Mouse (Mus musculus) lung, postnatal 0 days (tissue): ENCODE results near the gene Pnmal1. TPM values are rescaled to one million over a fixed set of nuclear protein-coding genes. Genes with fewer than 3 reads are reported as not detected.

Experiments
- ATAC-seq: fragments of 200-750 bp; cut with Nextera tagmentation; 2 replicates; pipeline ENCODE4 v1.8.0; 2017; ENCODE audit warnings: moderate library complexity
- DNase-seq: peaks from one replicate; pipeline ENCODE4 v3.0.0-alpha.2; 2016; ENCODE audit warnings: low spot score
- H3K27ac ChIP-seq: fragments of 300-500 bp; sonication (generic); 2 replicates; pipeline ENCODE4 v1.5.1; 2014; ENCODE audit warnings: antibody characterized with exemption, mild to moderate bottlenecking, low read length, mixed read lengths
- H3K27me3 ChIP-seq: fragments of 300-500 bp; sonication (generic); replicated peaks from 2 replicates; pipeline ENCODE4 v1.6.1; 2014; ENCODE audit warnings: low read length, mixed read lengths; ENCODE audit not compliant: insufficient read depth
- H3K36me3 ChIP-seq: fragments of 300-500 bp; sonication (generic); 2 replicates; pipeline ENCODE4 v1.6.1; 2014; ENCODE audit warnings: low read length, mixed read lengths; ENCODE audit not compliant: insufficient read depth
- H3K4me1 ChIP-seq: fragments of 300-500 bp; sonication (generic); 2 replicates; pipeline ENCODE4 v1.6.1; 2014; ENCODE audit warnings: antibody characterized with exemption, low read depth, low read length, mixed read lengths; ENCODE audit not compliant: insufficient read depth
- H3K4me2 ChIP-seq: fragments of 300-500 bp; sonication (generic); replicated peaks from 2 replicates; pipeline ENCODE4 v1.6.1; 2014; ENCODE audit warnings: low read depth, mild to moderate bottlenecking, low read length, moderate library complexity, mixed read lengths
- H3K4me3 ChIP-seq: fragments of 300-500 bp; sonication (generic); 2 replicates; pipeline ENCODE4 v1.5.1; 2014; ENCODE audit warnings: low read depth, low read length
- H3K9ac ChIP-seq: fragments of 300-500 bp; sonication (generic); replicated peaks from 2 replicates; pipeline ENCODE4 v1.6.1; 2014; ENCODE audit warnings: low read depth, mild to moderate bottlenecking
- H3K9me3 ChIP-seq: fragments of 300-500 bp; sonication (generic); 2 replicates; pipeline ENCODE4 v1.6.1; 2016; ENCODE audit warnings: low read length, mixed read lengths
- CTCF ChIP-seq: IDR thresholded peaks from 2 replicates; pipeline ENCODE4 v1.5.1; 2016; ENCODE audit warnings: antibody characterized with exemption, mild to moderate bottlenecking
- EP300 ChIP-seq: IDR thresholded peaks from 2 replicates; pipeline ENCODE4 v1.6.1; 2016; ENCODE audit warnings: antibody characterized with exemption, mild to moderate bottlenecking, control low read depth
- WGBS: fragments of 180-500 bp; shearing (Covaris S2); extraction: QIAGEN DNeasy Blood & Tissue Kit; methylation state at CpG from one replicate; pipeline ENCODE4 v1.1.7; 2014; 5-methylcytosine and 5-hydroxymethylcytosine counted together
- polyA plus RNA-seq: library from polyadenylated mRNA; unstranded; fragments of >200 nt; fragmentation: Nextera tagmentation; extraction: Ambion mirVana; gene quantifications from 2 replicates; pipeline ENCODE4 v1.2.1, GENCODE M21; 2015

Pnmal1 gene
- polyA plus RNA-seq, 1 experiment from 2014 or later, result not detected

GRCm38 (mm10) chr7:16968414-16968813, 8.9 kb downstream of the Pnmal1 start:
- Histone ChIP-seq H3K36me3 (no peaks in the 10 kb centered on the region), H3K4me3 (no peak overlapping the region), H3K9me3 (no peaks in the 10 kb centered on the region), H3K4me2 (no peak overlapping the region), H3K9ac (no peak overlapping the region), H3K27me3 (no peaks in the 10 kb centered on the region), H3K27ac (no peak overlapping the region), H3K4me1 (no peaks in the 10 kb centered on the region)
- 80% methylated on average over 6 of the region's 6 CpGs for WGBS
- no peak for ATAC-seq
- DNase-seq, result no peak
- no peak for TF ChIP-seq EP300
- no peak for TF ChIP-seq CTCF

DNA sequence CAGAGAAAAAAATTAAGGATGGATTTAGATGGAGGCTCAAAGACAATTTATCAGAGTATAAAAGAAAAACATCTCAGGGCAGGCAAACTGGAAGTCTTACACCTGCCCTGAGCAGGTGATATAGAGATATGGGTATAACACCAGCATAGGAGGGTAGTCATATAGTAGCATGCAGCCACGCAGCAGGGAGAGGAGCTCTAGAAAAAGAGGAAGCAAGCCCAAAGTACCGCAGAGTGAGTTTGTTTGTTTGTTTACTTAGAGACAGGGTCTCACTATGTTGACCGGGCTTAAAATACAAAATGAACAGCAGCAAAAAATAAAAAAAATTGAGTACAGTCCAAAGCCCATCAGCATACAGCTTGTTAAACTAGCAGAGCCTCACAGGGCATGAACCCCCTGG, 11.7 kb downstream of the Pnmal1 start:
- ATAC-seq, result no peak
- Histone ChIP-seq H3K9me3 (no peaks in the 10 kb centered on the region), H3K4me2 (no peak overlapping the region), H3K4me1 (no peaks in the 10 kb centered on the region), H3K4me3 (no peak overlapping the region), H3K27ac (no peak overlapping the region), H3K36me3 (no peaks in the 10 kb centered on the region), H3K27me3 (no peaks in the 10 kb centered on the region), H3K9ac (no peak overlapping the region)
- DNase-seq, result peak; percentile 39
- TF ChIP-seq EP300 (no peak), CTCF (no peak)
- WGBS, result 51% methylated on average over 3 of the region's 3 CpGs

GRCm38 (mm10) chr7:16974018-16974417, 14.5 kb downstream of the Pnmal1 start:
- Histone ChIP-seq H3K27ac (no peak overlapping the region), H3K9ac (no peak overlapping the region), H3K27me3 (no peaks in the 10 kb centered on the region), H3K9me3 (no peaks in the 10 kb centered on the region), H3K4me2 (no peak overlapping the region), H3K4me3 (no peak overlapping the region), H3K4me1 (peaks cover 3% of the 10 kb centered on the region; the same call in 1 of the 2 replicates), H3K36me3 (no peaks in the 10 kb centered on the region)
- ATAC-seq (peak; percentile 97), DNase-seq (peak; percentile 95)
- TF ChIP-seq EP300, result peak; percentile 80
- no peak for TF ChIP-seq CTCF
- 34% methylated on average over 6 of the region's 6 CpGs for WGBS

DNA sequence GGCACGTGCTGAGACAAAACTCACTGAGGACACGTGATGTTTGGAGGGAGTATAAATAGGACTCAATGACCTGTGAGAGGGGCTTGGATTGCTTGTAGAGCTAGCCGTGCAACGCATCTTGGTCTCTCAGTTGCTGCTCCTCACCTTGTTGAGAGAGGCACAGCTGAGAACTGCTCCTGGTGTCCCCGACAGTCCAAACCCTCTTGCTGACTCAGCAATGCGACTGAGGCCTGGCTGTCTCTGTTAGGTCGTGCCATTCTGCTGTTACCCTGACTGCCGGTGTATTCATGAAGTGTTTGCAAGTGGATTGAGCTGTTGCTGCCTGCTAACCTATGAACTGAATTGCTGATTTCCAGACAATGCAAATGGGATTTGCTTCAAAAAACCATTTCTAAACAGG, 16.8 kb downstream of the Pnmal1 start:
- H3K4me2 ChIP-seq, result no peak overlapping the region
- H3K9ac ChIP-seq, result no peak overlapping the region
- peaks cover 3% of the 10 kb centered on the region; the same call in 1 of the 2 replicates for H3K4me1 ChIP-seq
- no peaks in the 10 kb centered on the region for H3K36me3 ChIP-seq
- H3K4me3 ChIP-seq, result no peak overlapping the region
- no peaks in the 10 kb centered on the region for H3K9me3 ChIP-seq
- DNase-seq (no peak), ATAC-seq (no peak)
- H3K27ac ChIP-seq, result no peak overlapping the region
- WGBS, result 44% methylated on average over 8 of the region's 8 CpGs
- TF ChIP-seq EP300 (no peak), CTCF (no peak)
- H3K27me3 ChIP-seq, result no peaks in the 10 kb centered on the region

- no peak overlapping the region for H3K9ac ChIP-seq
- no peak overlapping the region for H3K4me3 ChIP-seq
- H3K4me1 ChIP-seq, result peaks cover 3% of the 10 kb centered on the region; the same call in 1 of the 2 replicates
- no peaks in the 10 kb centered on the region for H3K9me3 ChIP-seq
- DNase-seq, result no peak
- H3K27me3 ChIP-seq, result no peaks in the 10 kb centered on the region
- no peak overlapping the region for H3K4me2 ChIP-seq
- 63% methylated on average over 6 of the region's 6 CpGs for WGBS
- no peak for ATAC-seq
- TF ChIP-seq EP300, result no peak
- no peak for TF ChIP-seq CTCF
- no peaks in the 10 kb centered on the region for H3K36me3 ChIP-seq
- H3K27ac ChIP-seq, result no peak overlapping the region
Observed at GRCm38 (mm10) chr7:16978173-16978572, 18.7 kb downstream of the Pnmal1 start.

DNA sequence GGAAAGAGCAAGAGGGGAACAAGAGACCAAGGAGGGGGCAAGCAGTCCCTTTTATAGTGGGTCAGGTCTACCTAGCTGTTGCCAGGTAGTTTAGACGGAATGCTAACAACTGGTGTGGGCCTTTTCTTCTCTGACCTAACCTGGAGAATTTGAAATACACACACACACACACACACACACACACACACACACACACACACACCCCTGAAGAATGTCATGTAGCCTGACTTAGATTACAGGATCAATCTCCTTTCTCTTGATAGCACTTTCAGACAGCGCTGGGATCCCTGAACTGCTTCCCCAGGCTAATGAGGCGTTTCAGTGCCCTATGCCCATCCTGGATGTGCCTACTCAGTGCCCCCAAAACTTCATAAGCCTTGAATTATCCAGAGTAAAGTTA, 19.1 kb downstream of the Pnmal1 start:
- Histone ChIP-seq H3K36me3 (no peaks in the 10 kb centered on the region), H3K4me1 (peaks cover 3% of the 10 kb centered on the region; the same call in 1 of the 2 replicates), H3K4me3 (no peak overlapping the region), H3K9ac (no peak overlapping the region), H3K27ac (no peak overlapping the region), H3K4me2 (no peak overlapping the region), H3K27me3 (no peaks in the 10 kb centered on the region), H3K9me3 (no peaks in the 10 kb centered on the region)
- WGBS, result 89% methylated on average over 3 of the region's 3 CpGs
- DNase-seq (no peak), ATAC-seq (no peak)
- TF ChIP-seq CTCF (no peak), EP300 (no peak)

DNA sequence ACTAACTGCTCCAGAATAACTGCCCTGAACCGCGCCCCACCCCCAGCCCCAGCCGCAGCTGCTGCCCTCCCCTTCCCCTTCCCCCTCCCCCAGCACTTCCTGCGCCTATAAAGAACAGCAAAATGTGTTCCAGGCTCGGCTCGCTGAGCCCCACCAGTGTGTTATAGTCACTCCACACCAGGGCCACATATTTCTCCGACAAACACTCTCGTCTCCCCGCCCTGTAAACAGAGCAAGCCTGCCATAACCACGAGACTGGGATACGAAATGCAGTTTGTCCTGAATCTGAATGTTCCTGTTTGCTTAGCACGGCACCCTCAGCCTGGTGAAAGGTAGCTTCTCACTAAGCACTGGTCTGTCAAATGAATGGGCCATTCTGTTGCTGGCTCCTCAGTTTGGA, 20.9 kb downstream of the Pnmal1 start:
- TF ChIP-seq CTCF, result no peak
- TF ChIP-seq EP300, result no peak
- ATAC-seq, result peak; percentile 71
- peak overlapping the region; percentile 15; the same call in 1 of the 2 replicates for H3K4me3 ChIP-seq

More for the DNA sequence above, 20.9 kb downstream of the Pnmal1 start:
- DNase-seq, result peak; percentile 75
- H3K9me3 ChIP-seq, result no peaks in the 10 kb centered on the region
- peak overlapping the region; percentile 47 for H3K4me2 ChIP-seq
- no peaks in the 10 kb centered on the region for H3K27me3 ChIP-seq
- H3K4me1 ChIP-seq, result peaks cover 3% of the 10 kb centered on the region; the same call in 1 of the 2 replicates
- under 1% methylated on average over 12 of the region's 12 CpGs for WGBS
- H3K36me3 ChIP-seq, result no peaks in the 10 kb centered on the region
- H3K9ac ChIP-seq, result no peak overlapping the region
- peak overlapping the region; percentile 73 for H3K27ac ChIP-seq
